Mouse (Mus musculus) thymus, postnatal 25 days (tissue): ENCODE data around the gene Nrf1.

Experiments
- DNase-seq: peaks from one replicate; pipeline ENCODE4 v3.0.0; 2022

Nrf1 gene

DNA sequence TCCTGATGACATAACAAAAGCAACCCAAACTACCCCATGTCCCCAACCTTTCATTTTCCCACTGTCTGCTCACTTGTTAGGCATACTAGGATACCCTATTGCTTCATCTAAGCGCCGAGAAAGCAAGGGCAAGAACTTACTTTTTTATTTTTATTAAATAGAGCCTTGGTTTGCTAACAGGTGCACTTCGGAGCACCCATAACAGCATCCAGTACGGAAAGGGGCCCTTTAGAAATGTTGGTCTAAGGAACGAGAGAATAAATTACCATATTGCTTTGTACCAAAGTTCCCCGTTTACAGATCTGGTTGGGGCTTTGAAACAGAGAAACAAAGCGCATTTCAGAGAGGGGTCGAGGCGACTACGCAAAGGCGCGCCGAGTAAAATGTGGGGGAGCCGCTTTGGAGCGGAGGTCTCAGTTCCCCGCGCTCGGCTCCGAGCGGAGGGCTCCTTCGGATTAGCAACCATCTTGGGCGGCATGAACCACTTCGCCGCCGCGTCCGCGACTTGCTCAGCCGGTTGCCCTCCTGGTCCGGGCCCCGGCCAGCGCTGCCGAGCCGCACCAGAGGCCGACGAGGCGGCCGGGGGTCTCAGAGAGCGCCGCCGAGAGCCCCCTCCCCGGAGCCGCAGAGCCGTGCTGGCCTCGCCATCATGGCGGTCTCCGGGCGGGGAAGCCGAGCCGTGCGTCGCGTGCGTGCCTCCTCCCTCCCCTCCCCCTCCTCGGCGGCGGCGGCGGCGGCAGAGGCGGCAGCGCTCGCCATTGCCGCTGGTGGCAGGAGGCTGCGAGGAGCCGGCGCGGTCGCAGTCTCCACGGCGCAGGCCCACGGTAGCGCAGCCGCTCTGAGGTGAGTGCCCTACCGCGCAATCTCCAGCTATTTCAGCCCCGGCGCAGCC lies at the start of gene Nrf1:
Nrf1 (plus strand) TSS at position 718 of the 892 bp plus-strand sequence.
- DNase-seq = peak; percentile 95

- no peak for DNase-seq
These were observed 49.6 kb upstream of the Nrf1 start for GRCm38 (mm10) chr6:29998140-29998539.

DNA sequence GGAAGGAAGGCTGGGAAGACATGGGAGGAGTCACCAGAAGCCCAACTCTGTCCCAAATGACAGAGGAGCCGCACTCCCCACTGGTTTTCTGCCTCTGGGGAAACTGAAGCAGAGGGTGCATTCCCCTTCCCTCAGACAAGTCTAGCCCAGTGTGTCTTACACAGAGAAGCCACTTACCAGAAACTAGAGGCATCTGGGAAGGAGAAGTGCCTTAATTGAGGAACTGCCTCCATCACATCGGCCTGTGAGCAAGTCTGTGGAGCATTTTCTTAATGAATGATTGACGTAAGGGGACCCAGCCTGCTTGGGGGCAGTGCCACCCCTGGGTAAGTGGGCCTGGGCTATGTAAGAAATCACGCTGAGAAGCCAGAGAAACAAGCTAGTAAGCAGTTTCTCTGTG lies 49.0 kb upstream of the Nrf1 start:
- DNase-seq = no peak

DNA sequence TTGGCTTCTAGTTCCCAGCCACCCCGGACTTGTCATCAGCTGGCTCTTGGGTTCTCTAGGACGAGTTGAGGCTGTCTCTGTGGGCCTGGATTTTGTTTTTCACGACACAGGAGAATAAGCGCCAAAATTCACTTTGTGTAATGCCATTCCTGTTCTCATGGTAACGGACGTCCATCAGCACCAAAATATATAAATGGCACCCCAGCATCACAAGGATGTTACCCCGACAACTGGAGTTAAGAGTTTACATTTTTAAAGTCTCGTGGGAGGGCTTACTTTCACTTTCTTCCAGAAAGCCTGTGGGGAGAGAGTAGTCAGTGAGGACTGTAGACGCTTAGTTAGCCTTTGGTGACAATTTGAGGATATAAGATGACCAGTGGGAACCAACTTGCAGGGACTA lies 45.2 kb upstream of the Nrf1 start:
- DNase-seq = no peak

DNA sequence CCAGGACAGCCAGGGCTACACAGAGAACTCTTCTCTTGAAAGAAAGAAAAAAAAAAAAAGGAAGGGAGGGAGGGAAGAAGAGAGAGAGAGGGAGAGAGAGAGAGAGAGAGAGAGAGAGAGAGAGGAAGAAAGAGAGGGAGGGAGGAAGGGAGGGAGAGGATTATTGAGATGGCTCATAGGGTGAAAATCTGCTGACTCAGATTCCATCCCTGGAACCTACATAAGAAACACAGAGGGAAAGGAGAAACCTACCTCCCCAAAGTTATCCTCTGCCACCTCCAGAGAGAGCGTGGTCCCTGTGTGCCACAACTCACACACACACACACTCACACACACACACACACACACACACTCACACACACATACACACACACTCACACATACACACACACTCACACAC lies 41.9 kb upstream of the Nrf1 start:
- no peak for DNase-seq

GRCm38 (mm10) chr6:30009204-30009603 lies 38.6 kb upstream of the Nrf1 start:
- no peak for DNase-seq

- no peak for DNase-seq
These were observed 34.3 kb upstream of the Nrf1 start for GRCm38 (mm10) chr6:30013520-30013919.

- DNase-seq = no peak
These were observed 33.5 kb upstream of the Nrf1 start for GRCm38 (mm10) chr6:30014187-30014864.

GRCm38 (mm10) chr6:30021241-30021640 lies 26.5 kb upstream of the Nrf1 start:
- no peak for DNase-seq

DNA sequence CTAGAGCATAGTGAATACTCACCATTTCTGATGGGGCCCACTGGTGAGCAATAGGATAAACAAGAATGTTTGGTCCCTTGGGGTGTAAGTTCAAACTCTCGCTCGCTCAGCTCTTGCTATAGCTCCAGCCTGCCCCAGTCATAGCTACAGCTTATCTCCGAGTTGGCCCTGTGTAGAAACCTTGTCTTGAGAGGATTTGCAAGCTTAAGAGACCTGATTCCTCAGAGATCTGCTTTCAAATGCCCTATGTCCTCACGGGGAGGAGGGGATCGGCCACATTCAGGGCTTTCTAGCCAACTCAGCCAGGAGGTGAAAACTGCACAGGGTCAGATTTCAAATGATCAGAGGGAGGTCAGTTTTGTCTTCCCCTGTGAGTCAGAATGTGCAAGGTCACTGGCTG lies 26.1 kb upstream of the Nrf1 start:
- DNase-seq = no peak

- DNase-seq = no peak
These were observed 21.0 kb upstream of the Nrf1 start for GRCm38 (mm10) chr6:30026799-30027198.

DNA sequence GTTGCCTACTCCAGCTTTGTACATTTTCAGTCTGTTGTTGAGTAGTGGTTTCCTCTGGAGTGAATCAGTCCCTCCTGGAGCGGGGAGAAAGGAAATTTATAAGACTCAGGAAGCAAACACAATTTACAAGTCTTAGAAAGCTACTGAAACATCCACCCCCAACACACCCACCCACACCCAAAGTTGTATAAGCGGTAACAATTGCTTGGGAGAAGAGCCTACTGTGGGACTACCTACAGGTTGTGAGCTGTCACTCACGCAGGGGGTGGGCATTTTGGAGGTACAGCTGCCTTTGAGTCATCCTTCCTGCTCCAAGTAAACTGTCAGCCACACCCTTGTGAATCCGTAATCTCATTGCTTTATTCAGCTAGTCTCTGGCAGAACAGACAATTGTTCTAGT lies 19.4 kb upstream of the Nrf1 start:
- DNase-seq = no peak

- DNase-seq = no peak
These were observed 12.7 kb upstream of the Nrf1 start for GRCm38 (mm10) chr6:30035112-30035511.

- no peak for DNase-seq
These were observed 6.3 kb upstream of the Nrf1 start for GRCm38 (mm10) chr6:30041498-30041897.

GRCm38 (mm10) chr6:30042483-30042882 lies 5.3 kb upstream of the Nrf1 start:
- no peak for DNase-seq

GRCm38 (mm10) chr6:30048163-30048500 lies 344 bp downstream of the Nrf1 start:
- DNase-seq = no peak

DNA sequence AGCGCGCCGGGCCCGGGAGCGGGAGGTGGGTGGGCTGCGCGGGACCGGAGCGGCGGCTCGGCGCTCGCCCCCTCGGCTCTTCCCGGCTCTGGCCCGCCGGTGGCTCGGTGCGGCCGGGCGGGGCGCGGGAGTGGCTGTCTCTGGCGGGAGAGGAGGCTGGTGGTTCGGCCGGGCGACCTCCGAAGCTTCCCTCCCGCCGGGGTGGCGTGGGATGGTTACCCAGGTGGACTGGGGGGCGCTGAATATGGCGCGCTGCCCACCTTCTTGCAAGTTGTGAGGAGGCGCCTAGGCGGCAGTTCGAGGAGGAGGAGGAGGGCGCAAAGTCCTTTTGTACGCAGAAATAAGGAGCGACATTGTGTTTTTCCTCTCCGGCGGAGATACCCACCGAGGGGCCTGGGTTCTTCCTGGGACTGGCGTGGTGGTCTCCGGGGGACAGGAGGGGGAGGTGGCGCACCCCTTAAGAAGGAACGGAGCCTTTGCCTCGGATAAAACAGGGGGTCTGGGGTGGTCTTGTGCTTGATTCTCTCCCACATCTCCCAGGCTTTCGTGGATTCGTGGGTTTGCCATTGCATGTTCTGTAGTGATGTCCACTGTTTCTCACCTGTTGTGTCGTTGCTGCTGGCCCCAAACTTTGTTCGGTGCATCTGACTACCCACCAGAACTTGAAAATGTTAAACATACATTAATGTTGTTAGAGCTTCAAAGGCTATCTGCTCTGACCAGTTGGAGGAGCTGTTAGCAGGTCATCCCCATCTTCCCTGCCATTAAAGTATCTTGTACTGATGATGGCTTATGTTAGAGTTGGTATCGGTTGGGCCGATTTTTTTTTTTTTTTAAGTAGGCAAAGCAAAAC lies 939 bp downstream of the Nrf1 start:
- peak; percentile 72 for DNase-seq

DNA sequence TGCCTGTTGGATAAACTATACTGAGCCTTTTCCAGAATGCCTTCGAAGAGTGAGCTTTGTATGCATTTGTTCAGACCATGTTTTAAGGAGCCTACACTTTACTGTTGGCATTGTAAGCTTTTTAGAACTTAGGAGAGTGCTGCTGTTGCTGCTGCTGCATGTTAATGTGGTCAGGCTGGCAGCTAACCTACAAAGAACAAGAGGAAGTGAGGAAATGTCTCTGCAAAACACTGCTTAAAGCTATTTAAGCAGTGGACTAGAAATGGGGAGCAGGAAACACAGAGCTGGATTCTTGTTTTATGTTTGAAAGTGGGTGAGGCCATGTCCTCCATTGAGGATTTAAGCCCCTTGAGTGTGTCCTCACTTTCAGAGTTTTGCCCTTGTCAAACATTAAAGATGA lies 5.3 kb downstream of the Nrf1 start:
- DNase-seq = peak; percentile 33

DNA sequence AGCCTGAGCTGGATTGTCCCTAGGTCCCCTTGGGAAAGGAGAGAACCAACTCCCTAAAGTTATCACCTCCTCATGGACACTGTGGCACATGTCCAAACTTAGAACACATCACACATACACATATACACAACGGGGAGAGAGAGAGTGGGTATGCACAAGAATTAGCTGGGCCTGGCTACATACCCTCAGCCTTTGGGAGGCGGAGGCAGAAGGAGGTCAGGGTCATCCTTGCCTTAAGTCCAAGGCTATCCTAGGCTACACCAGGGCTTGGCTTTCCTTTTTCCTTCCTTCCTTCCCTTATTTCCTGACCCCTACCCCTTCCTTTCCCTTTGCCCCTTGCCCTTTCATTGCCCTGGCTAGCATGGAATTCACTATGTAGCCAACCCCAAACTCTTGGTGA lies 14.8 kb downstream of the Nrf1 start:
- no peak for DNase-seq

DNA sequence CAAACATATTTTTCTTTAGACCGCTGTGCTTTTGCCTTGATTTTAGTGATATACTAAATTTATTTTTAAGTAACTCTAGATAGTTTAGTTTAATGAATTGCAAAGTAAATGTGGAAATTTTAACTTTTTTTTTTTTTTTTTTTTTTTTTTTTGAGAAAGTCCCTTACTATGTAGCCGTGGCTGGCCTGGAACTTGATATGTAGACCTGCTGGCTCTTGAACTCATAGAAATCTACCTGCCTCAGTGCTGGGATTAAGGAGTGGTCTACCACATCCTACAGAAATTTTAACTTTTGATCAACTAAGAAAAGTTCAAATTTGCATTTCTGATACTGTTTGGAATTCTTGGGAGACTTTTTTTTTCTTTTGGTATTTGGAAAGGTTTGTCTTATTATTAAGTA lies 17.6 kb downstream of the Nrf1 start:
- DNase-seq = no peak

DNA sequence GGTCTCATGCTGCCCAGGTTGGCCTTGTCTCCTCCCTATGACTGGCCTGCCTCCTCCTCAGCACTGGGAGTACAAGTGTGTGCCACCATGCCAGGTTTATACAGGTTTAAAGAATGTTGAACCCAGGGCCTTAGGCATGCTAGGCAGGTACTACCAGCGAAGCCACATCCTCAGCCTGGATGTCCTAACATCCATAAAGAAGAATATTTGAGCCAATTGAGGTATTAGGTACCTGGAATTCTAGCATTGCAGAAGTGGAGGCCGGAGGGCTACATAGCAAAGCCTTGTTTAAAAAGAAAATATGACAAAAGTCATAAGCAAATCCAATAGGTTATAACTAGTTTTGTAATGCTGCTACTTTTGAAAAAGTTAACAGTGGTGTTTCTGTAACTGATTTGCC lies 19.0 kb downstream of the Nrf1 start:
- DNase-seq = no peak

DNA sequence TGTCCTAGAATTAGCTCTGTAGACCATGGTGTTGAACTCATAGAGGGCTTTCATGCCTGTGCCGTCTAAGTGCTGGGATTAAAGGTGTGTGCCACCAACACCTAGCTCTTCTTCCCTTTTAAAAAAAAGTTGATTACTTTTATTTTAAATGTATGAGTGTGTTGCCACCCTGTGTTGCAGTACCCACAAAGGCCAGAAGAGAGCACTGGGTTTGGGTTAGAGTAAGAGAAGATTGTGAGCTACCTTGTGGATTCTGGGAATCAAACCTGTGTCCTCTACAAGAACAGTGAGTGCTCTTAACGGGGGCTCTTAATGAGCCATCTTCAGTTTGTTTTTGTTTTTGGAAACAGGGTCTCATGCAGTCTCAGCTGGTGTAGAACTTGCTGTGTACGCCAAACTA lies 24.7 kb downstream of the Nrf1 start:
- peak; percentile 16 for DNase-seq

GRCm38 (mm10) chr6:30078938-30079529 lies 31.2 kb downstream of the Nrf1 start:
- DNase-seq = no peak
